Mouse (Mus musculus): ENCODE results near the gene Polr3b. TPM values are rescaled to one million over a fixed set of nuclear protein-coding genes. Genes with fewer than 3 reads are reported as not detected.

Polr3b gene
- total and polyA plus RNA-seq, 2 experiments from 2014 or later: 4.8 to 7.7 TPM

DNA sequence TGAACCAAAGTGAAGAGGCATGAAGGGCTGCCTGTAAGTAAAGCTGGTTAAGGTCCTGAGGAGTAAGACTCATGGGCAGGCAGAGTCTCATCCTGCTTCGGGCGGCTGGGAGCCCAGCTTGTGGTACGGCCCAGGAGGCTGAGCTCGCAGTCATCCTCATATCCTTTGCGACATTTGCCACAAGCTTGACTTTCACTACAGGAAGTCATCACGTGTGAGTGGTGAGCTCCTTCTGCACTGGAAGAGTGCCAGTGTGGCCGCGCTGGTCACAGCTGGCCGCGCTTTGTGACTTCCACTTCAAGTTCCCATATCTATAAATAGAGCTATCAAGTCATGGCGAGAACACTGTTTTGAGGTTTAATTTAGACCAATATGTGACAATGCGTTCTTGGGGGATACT is 152.5 kb downstream of the Polr3b start:
- 9% methylated on average over 12 of the region's 12 CpGs for WGBS

More for the DNA sequence above, 152.5 kb downstream of the Polr3b start:
- peaks cover 30% of the 10 kb centered on the region for H3K4me1 ChIP-seq (ENCODE audit: control insufficient read depth, insufficient read depth)
- no peak overlapping the region for H3K4me3 ChIP-seq (ENCODE audit: low read depth, low read length)
- no peaks in the 10 kb centered on the region for H3K27me3 ChIP-seq (ENCODE audit: control insufficient read depth, insufficient read depth, low read length)
- H3K9ac ChIP-seq (replicated peaks; ENCODE audit: low read depth, low read length): no peak overlapping the region
- no peak for TF ChIP-seq CTCF (IDR thresholded peaks at IDR 0.05; ENCODE audit: low read depth)
- TF ChIP-seq EP300 (IDR thresholded peaks at IDR 0.05; ENCODE audit: low read depth): no peak
- no peaks in the 10 kb centered on the region for H3K9me3 ChIP-seq (replicated peaks; ENCODE audit: control insufficient read depth, low read length)
- ATAC-seq (ENCODE audit: insufficient read depth, low read depth): peak; percentile 89
- H3K27ac ChIP-seq (ENCODE audit: low read depth): peak overlapping the region; percentile 32; the same call in 1 of the 2 replicates
- peak overlapping the region; percentile 1 for H3K4me2 ChIP-seq (ENCODE audit: low read depth, low read length)
- peak; percentile 94 for DNase-seq (ENCODE audit: low spot score)
- no peaks in the 10 kb centered on the region for H3K36me3 ChIP-seq (replicated peaks; ENCODE audit: control insufficient read depth, insufficient read depth, low read length)

Other genes starting within 250 kb of the Polr3b start
- 33.6 and 36.8 TPM in 2 replicates for gene Nuak1, start 181.7 kb upstream of the Polr3b start, total RNA-seq (2014; rRNA removed; ENCODE audit: low replicate concordance)
- 1.4 and 1.7 TPM in 2 replicates for gene Nuak1, start 181.7 kb upstream of the Polr3b start, polyA plus RNA-seq (2015; fragmentation: Nextera tagmentation; extraction: Ambion mirVana)
- 59.8 and 83.8 TPM in 2 replicates for gene Ckap4, start 88.2 kb upstream of the Polr3b start, total RNA-seq (2014; rRNA removed; ENCODE audit: low replicate concordance)
- gene Ckap4, start 88.2 kb upstream of the Polr3b start, polyA plus RNA-seq (2015; fragmentation: Nextera tagmentation; extraction: Ambion mirVana): 42.6 and 45.6 TPM in 2 replicates
- gene Tcp11l2, start 45.7 kb upstream of the Polr3b start, total RNA-seq (2014; rRNA removed; ENCODE audit: low replicate concordance): 36.9 and 52.4 TPM in 2 replicates
- 57.3 and 63.4 TPM in 2 replicates for gene Tcp11l2, start 45.7 kb upstream of the Polr3b start, polyA plus RNA-seq (2015; fragmentation: Nextera tagmentation; extraction: Ambion mirVana)
- not detected in 2 replicates for gene Rfx4, start 133.8 kb downstream of the Polr3b start, total RNA-seq (2014; rRNA removed; ENCODE audit: low replicate concordance)
- gene Rfx4, start 133.8 kb downstream of the Polr3b start, polyA plus RNA-seq (2015; fragmentation: Nextera tagmentation; extraction: Ambion mirVana): not detected in 2 replicates

All from heart, postnatal 0 days (tissue).